Mouse (Mus musculus) bone marrow macrophage, adult 2 months (primary cell): ENCODE results near the gene Asb15.

Experiments used
- CTCF ChIP-seq: IDR thresholded peaks from 2 replicates; pipeline ENCODE4 v1.5.1; 2012; ENCODE audit warnings: low read depth, mild to moderate bottlenecking, low read length, moderate library complexity
- POLR2A ChIP-seq: IDR thresholded peaks from 2 replicates; pipeline ENCODE4 v1.6.1; 2012; ENCODE audit warnings: mild to moderate bottlenecking, low read depth, low read length, borderline replicate concordance

GRCm38 (mm10) chr6:24608682-24609081 is 80.7 kb downstream of the Asb15 start:
- TF ChIP-seq CTCF (no peak), POLR2A (no peak)
